Mouse (Mus musculus): ENCODE data around the gene Gm21836.
A peak's percentile ranks its signal among the peaks of the same experiment; 100 is the strongest.
"Not testable (repeated sequence)": the region's sequence is repeated elsewhere in the genome, so short reads cannot be mapped to it uniquely, and the experiment has no call there.

The Gm21836 gene

DNA sequence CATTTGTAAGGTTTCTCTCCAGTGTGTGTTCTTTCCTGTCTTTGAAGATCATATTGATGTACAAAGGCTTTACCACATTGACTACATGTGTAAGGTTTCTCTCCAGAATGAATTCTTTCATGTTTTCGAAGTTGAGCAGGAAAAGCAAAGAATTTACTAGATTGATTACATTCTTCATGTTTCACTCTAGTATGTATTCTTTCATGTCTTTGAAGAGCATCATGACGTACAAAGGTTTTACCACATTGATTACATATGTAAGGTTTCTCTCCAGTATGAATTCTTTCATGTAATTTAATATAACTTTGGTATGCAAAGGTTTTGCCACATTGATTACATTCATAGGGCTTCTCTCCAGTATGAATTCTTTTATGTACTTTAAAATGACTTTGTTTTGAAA lies at the start of gene Gm21836:
Gene Gm21836, minus strand, starts transcription at position 101 of the 400 bp plus-strand sequence.
- DNase-seq = not testable (repeated sequence)

DNA sequence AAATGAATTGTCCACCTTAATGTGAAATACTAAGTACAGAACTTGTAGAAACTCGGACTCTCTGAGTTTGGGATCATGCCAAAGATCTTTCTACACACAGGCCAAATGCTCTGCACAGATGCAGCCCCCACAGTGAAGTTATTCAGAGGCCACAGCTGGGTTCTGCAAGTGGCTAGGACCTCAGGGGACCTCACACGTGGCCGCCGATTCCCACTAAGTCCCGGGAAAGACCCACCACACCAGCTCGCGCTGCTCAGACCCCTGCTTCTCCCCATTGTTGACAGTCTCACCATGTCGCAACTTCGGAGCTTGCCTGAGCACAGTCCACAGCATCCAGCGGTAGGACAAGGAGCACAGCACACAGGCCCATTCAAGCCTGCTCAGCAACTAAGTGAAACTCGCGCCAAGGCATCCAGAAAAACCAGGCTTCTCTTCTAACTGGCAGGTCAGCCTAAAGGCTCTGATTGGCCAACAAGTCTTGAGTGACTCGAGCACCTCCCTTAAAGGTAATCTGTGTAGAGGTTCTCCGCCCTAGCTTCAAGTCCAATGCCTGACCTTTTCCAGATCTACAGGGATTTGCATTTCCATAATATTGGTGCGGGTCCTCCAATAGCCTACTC lies 13.1 kb downstream of the Gm21836 start:
- not testable (repeated sequence) for DNase-seq

DNA sequence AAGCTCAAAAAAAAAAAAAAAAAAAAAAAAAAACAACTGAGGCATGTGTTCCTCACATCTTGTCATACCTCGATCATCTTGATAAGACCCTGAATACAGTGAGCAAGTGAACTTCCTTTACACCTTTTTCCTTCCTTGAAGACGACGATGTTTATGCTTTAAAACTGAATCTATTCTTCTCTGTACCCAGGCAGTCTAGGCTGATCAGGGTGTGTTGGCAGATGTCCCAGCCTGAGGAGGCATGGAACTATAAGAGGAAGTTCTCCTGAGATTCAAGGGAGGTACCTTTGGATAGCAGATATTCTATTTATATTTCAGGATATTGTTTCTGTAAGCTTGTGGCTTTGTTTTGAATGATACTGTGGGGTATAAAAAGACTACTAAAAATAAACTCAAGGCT lies 15.5 kb downstream of the Gm21836 start:
- peak; percentile 11 for DNase-seq

DNA sequence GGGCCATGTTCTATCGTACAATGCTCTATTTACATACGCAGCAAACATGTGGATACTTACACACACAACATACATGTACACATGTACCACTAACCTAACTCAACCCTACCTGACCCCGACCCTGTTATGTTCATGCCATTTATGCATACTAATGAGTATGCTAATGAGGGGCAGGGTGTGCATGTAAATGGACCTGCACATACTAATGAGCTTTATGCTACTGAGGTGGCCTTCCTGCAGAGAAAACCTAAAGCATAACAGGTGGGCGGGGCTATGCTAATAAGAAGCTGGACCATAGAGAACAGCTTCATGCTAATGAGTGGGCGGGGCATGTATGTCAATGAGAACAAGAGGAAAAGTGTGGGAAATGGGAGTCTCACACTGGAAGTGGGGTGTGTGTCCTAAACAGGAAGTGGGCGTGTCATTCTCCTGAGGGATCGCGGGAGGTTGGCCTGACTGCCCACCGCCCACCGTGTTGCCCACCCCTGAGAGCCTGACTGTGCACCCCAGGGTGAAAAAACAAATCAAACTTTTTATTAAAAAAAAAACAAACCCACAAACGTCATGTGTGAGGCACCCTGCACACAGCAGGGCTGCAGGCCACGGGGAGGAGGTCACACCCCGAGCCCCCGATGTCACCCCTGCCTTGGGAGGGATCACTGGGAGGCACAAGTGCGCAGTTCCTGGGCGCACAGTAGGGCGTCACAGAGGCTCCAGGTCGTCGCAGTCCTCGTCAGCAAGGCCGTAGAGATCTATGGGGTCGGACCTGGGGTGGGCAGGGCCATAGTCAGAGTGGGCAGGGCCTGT lies 17.3 kb downstream of the Gm21836 start, which contains the start of gene Ppp2r3d:
Gene Ppp2r3d, minus strand, starts transcription at position 803 of the 807 bp plus-strand sequence.
- peak; percentile 9 for DNase-seq

DNA sequence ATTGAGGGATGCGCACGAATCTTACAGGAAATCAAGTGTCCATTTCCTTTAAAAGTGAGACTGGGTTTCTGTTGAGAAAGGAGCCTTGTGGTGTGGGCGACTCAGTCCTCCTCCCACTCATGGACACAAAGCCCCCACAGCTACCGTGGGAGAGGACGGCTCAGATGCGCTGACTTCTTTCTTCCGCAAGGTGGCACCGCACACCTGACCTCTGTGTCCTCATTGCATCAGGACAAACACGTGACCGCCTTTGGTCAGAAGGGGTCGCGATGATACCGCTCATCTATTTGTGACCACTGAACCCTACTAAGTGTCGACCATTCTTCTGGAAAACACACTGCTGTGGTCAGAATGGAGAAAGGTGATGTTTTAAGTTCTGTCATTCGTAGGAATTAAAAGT lies 17.9 kb downstream of the Gm21836 start:
- no peak for DNase-seq

DNA sequence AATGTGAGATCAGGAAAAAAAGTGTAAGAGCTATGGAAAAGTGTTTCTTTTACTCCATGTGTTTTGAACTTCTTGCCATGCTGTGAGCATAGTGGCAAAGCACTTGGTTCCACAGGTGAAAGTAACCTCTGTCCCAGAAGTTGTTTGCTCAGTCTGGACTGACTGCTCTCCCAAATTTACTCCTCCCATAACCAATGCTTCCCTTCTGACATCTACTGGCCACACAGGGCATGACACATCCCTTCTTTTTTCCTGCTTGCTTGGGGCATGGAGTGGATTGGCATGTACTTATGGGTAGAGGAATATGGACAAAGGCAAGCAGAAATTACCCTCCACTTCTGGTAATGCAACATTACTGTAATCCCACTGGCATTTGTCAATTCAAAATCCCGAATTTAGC lies 37.0 kb downstream of the Gm21836 start:
- DNase-seq = peak; percentile 64

All from kidney, adult 9 months (tissue).